Mouse (Mus musculus) olfactory bulb, adult 2 months (tissue): ENCODE data around the gene C2cd4c.

ENCODE experiments used
- CTCF ChIP-seq: fragments of 200-500 bp; IDR thresholded peaks from 2 replicates; pipeline ENCODE4 v1.5.1; 2012; ENCODE audit warnings: low read depth, mild to moderate bottlenecking, low read length, moderate library complexity; ENCODE audit not compliant: insufficient read depth
- POLR2A ChIP-seq: fragments of 200-500 bp; IDR thresholded peaks from 2 replicates; pipeline ENCODE4 v1.6.1; 2012; ENCODE audit warnings: mild to moderate bottlenecking, low read depth, low read length, moderate library complexity; ENCODE audit not compliant: insufficient read depth

GRCm38 (mm10) chr10:79580356-79580755, 33.5 kb downstream of the C2cd4c start:
- TF ChIP-seq POLR2A (no peak), CTCF (no peak)
